Mouse (Mus musculus) small intestine, adult 2 months (tissue): ENCODE data around the gene Fgf13. TPM values are rescaled to one million over a fixed set of nuclear protein-coding genes. Genes with fewer than 3 reads are reported as not detected.

ENCODE experiments used
- H3K27ac ChIP-seq: fragments of 200-500 bp; 2 replicates; pipeline ENCODE4 v1.5.1; 2012; ENCODE audit warnings: low read depth, low read length, control low read depth, inconsistent platforms; ENCODE audit not compliant: insufficient read depth
- H3K27me3 ChIP-seq: fragments of 200-500 bp; 2 replicates; pipeline ENCODE4 v1.6.1; 2012; ENCODE audit warnings: mild to moderate bottlenecking, moderate library complexity, low read length, inconsistent platforms; ENCODE audit not compliant: control insufficient read depth, insufficient read depth
- H3K36me3 ChIP-seq: fragments of 200-500 bp; 2 replicates; pipeline ENCODE4 v1.6.1; 2012; ENCODE audit warnings: mild to moderate bottlenecking, low read length, control low read depth, inconsistent platforms; ENCODE audit not compliant: control insufficient read depth, insufficient read depth
- H3K4me1 ChIP-seq: fragments of 200-500 bp; 2 replicates; pipeline ENCODE4 v1.6.1; 2012; ENCODE audit warnings: low read length, inconsistent platforms, mixed read lengths; ENCODE audit not compliant: control insufficient read depth, insufficient read depth, insufficient read length
- H3K4me3 ChIP-seq: fragments of 200-500 bp; 2 replicates; pipeline ENCODE4 v1.5.1; 2012; ENCODE audit warnings: low read depth, mild to moderate bottlenecking, control low read depth, inconsistent platforms, low read length, moderate library complexity
- CTCF ChIP-seq: fragments of 200-500 bp; IDR thresholded peaks from 2 replicates; pipeline ENCODE4 v1.5.1; 2012; ENCODE audit warnings: low read depth, mild to moderate bottlenecking, control low read depth, inconsistent platforms, low read length, moderate library complexity, mixed read lengths; ENCODE audit not compliant: insufficient replicate concordance, insufficient read length; ENCODE audit errors: extremely low read depth
- POLR2A ChIP-seq: fragments of 200-500 bp; IDR thresholded peaks from 2 replicates; pipeline ENCODE4 v1.6.1; 2012; ENCODE audit warnings: low read depth, mild to moderate bottlenecking, control low read depth, inconsistent platforms, low read length, moderate library complexity
- WGBS: fragments of 180-500 bp; shearing (Covaris S2); methylation state at CpG from one replicate; pipeline ENCODE4 v1.1.7; 2018; 5-methylcytosine and 5-hydroxymethylcytosine counted together
- polyA plus RNA-seq: library from polyadenylated mRNA; depleted of rRNA; stranded (reverse); fragments of >200 nt; gene quantifications from 2 replicates; pipeline ENCODE4 v1.2.3, GENCODE M21; 2012

Fgf13 gene
- polyA plus RNA-seq, 1 experiment: 0.87 TPM

- Histone ChIP-seq H3K27ac (no peak overlapping the region), H3K36me3 (no peaks in the 10 kb centered on the region), H3K27me3 (no peaks in the 10 kb centered on the region), H3K4me1 (no peaks in the 10 kb centered on the region), H3K4me3 (no peak overlapping the region)
- 67% methylated on average over 4 of the region's 4 CpGs for WGBS
- TF ChIP-seq POLR2A: no peak
- no peak for TF ChIP-seq CTCF
Measured at GRCm38 (mm10) chrX:59186922-59187321, 380.9 kb downstream of the Fgf13 start.

- WGBS: 67% methylated on average over 4 of the region's 4 CpGs
- Histone ChIP-seq H3K27me3 (no peaks in the 10 kb centered on the region), H3K4me1 (no peaks in the 10 kb centered on the region), H3K36me3 (no peaks in the 10 kb centered on the region), H3K4me3 (no peak overlapping the region), H3K27ac (no peak overlapping the region)
- no peak for TF ChIP-seq POLR2A
- no peak for TF ChIP-seq CTCF
Measured at GRCm38 (mm10) chrX:59182323-59182722, 385.5 kb downstream of the Fgf13 start.

- Histone ChIP-seq H3K4me3 (no peak overlapping the region), H3K27ac (no peak overlapping the region), H3K4me1 (no peaks in the 10 kb centered on the region), H3K36me3 (no peaks in the 10 kb centered on the region), H3K27me3 (no peaks in the 10 kb centered on the region)
- WGBS: 80% methylated on average over 4 of the region's 4 CpGs
- TF ChIP-seq POLR2A (no peak), CTCF (no peak)
Measured at GRCm38 (mm10) chrX:59179627-59180026, 388.2 kb downstream of the Fgf13 start.

GRCm38 (mm10) chrX:59179081-59179596 lies 388.7 kb downstream of the Fgf13 start:
- TF ChIP-seq CTCF (no peak), POLR2A (no peak)
- Histone ChIP-seq H3K4me3 (no peak overlapping the region), H3K36me3 (no peaks in the 10 kb centered on the region), H3K27ac (no peak overlapping the region), H3K4me1 (no peaks in the 10 kb centered on the region), H3K27me3 (no peaks in the 10 kb centered on the region)
- 18% methylated on average over 3 of the region's 3 CpGs for WGBS

- H3K4me1 ChIP-seq: no peaks in the 10 kb centered on the region
- H3K4me3 ChIP-seq: no peak overlapping the region
- no peaks in the 10 kb centered on the region for H3K27me3 ChIP-seq
- no peaks in the 10 kb centered on the region for H3K36me3 ChIP-seq
- no peak overlapping the region for H3K27ac ChIP-seq
- 67% methylated on average over 3 of the region's 3 CpGs for WGBS
- TF ChIP-seq POLR2A: no peak
- TF ChIP-seq CTCF: no peak
Measured at GRCm38 (mm10) chrX:59177653-59178052, 390.2 kb downstream of the Fgf13 start.

- no peak overlapping the region for H3K4me3 ChIP-seq
- no peaks in the 10 kb centered on the region for H3K4me1 ChIP-seq
- H3K27ac ChIP-seq: no peak overlapping the region
- TF ChIP-seq POLR2A (no peak), CTCF (no peak)
- WGBS: 5% methylated on average over 1 of the region's 1 CpGs
- no peaks in the 10 kb centered on the region for H3K36me3 ChIP-seq
- no peaks in the 10 kb centered on the region for H3K27me3 ChIP-seq
Measured at GRCm38 (mm10) chrX:59172200-59172599, 395.7 kb downstream of the Fgf13 start.

GRCm38 (mm10) chrX:59166763-59167162 lies 401.1 kb downstream of the Fgf13 start:
- WGBS: 83% methylated on average over 2 of the region's 2 CpGs
- TF ChIP-seq CTCF (no peak), POLR2A (no peak)
- Histone ChIP-seq H3K36me3 (no peaks in the 10 kb centered on the region), H3K4me1 (no peaks in the 10 kb centered on the region), H3K27me3 (no peaks in the 10 kb centered on the region), H3K4me3 (no peak overlapping the region), H3K27ac (no peak overlapping the region)
